Mouse (Mus musculus) neutrophil, adult 5-6 weeks (primary cell): ENCODE results near the gene 4930548H24Rik. TPM values are rescaled to one million over a fixed set of nuclear protein-coding genes. Genes with fewer than 3 reads are reported as not detected.
"Not testable (repeated sequence)": the region's sequence is repeated elsewhere in the genome, so short reads cannot be mapped to it uniquely, and the experiment has no call there.

Experiments
- ATAC-seq: fragments of 151-379, 151-347 bp; 2 replicates; pipeline ENCODE4 v1.8.0; 2017; ENCODE audit warnings: mild to moderate bottlenecking, moderate TSS enrichment; ENCODE audit not compliant: insufficient number of reproducible peaks, poor library complexity, low FRiP score, severe bottlenecking; ENCODE audit errors: extremely low read depth
- total RNA-seq: library from RNA; stranded (forward); fragments of 200-1000 nt; gene quantifications from 2 replicates; pipeline ENCODE4 v1.2.3, GENCODE M21; 2017

Gene 4930548H24Rik
- total RNA-seq, 1 experiment from 2014 or later = 1.2 TPM

GRCm38 (mm10) chr5:31527707-31528106, 42.2 kb downstream of the 4930548H24Rik start, which contains the start of gene Supt7l:
Supt7l (minus strand) TSS chr5:31527807.
- not testable (repeated sequence) for ATAC-seq

- ATAC-seq = peak; percentile 32; the same call in 1 of the 2 replicates
Observed at GRCm38 (mm10) chr5:31528560-31528959, 43.0 kb downstream of the 4930548H24Rik start.

GRCm38 (mm10) chr5:31535228-31535627, 49.7 kb downstream of the 4930548H24Rik start:
- ATAC-seq = no peak

Other genes starting within 250 kb of the 4930548H24Rik start
- gene Nrbp1, start 244.9 kb upstream of the 4930548H24Rik start, total RNA-seq = 249 and 258 TPM in 2 replicates
- not detected in 2 replicates for gene Gm9970, start 244.5 kb upstream of the 4930548H24Rik start, total RNA-seq
- 17.8 and 18.7 TPM in 2 replicates for gene Krtcap3, start 234.0 kb upstream of the 4930548H24Rik start, total RNA-seq
- 30.0 and 51.6 TPM in 2 replicates for gene Ift172, start 194.6 kb upstream of the 4930548H24Rik start, total RNA-seq
- not detected in 2 replicates for gene Fndc4, start 189.7 kb upstream of the 4930548H24Rik start, total RNA-seq
- not detected in 2 replicates for gene Gckr, start 188.3 kb upstream of the 4930548H24Rik start, total RNA-seq
- gene Zfp512, start 33.3 kb upstream of the 4930548H24Rik start, total RNA-seq = 38.9 and 42.7 TPM in 2 replicates
- 20.5 and 26.8 TPM in 2 replicates for gene Gpn1, start 9.0 kb downstream of the 4930548H24Rik start, total RNA-seq
- gene Slc4a1ap, start 41.3 kb downstream of the 4930548H24Rik start, total RNA-seq = 97.4 and 104 TPM in 2 replicates
- gene Supt7l, start 42.1 kb downstream of the 4930548H24Rik start, total RNA-seq = 15.3 and 16.2 TPM in 2 replicates
- 244 and 247 TPM in 2 replicates for gene Mrpl33, start 111.2 kb downstream of the 4930548H24Rik start, total RNA-seq
- 3.6 and 7.2 TPM in 2 replicates for gene Rbks, start 211.9 kb downstream of the 4930548H24Rik start, total RNA-seq
- gene Babam2, start 211.9 kb downstream of the 4930548H24Rik start, total RNA-seq = 43.1 and 51.3 TPM in 2 replicates